Mouse (Mus musculus): ENCODE data around the gene Kcnc2.

- TF ChIP-seq POLR2A (IDR thresholded peaks at IDR 0.05; ENCODE audit: insufficient read depth, low read length) (no peak), CTCF (IDR thresholded peaks at IDR 0.05; ENCODE audit: low read depth, low read length) (no peak)
Observed at GRCm38 (mm10) chr10:112227073-112227472, 43.8 kb upstream of the Kcnc2 start.
